Mouse (Mus musculus) ES-E14 (cell line): Measurements from ENCODE around the gene Pck2. TPM values are rescaled to one million over a fixed set of nuclear protein-coding genes. Genes with fewer than 3 reads are reported as not detected.

Experiments used
- DNase-seq: peaks from one replicate; pipeline ENCODE4 v3.0.0-alpha.2; 2013; ENCODE audit warnings: low read depth, low spot score
- H3K27ac ChIP-seq: 2 replicates; pipeline ENCODE4 v1.5.1; 2012; ENCODE audit warnings: low read depth, mild to moderate bottlenecking, low read length, moderate library complexity, mixed read lengths; ENCODE audit not compliant: poor library complexity, insufficient read depth, severe bottlenecking
- H3K36me3 ChIP-seq: 2 replicates; pipeline ENCODE4 v1.6.1; 2012; ENCODE audit warnings: mild to moderate bottlenecking, low read length, moderate library complexity, mixed read lengths; ENCODE audit not compliant: control insufficient read depth, poor library complexity, insufficient read depth, severe bottlenecking
- H3K4me1 ChIP-seq, 2 experiments: fragments of 150-350 bp in 1 of 2; sonication (generic) in 1 of 2; 2 replicates each; pipeline ENCODE4 v1.6.1; 2012; ENCODE audit warnings: low read length in 2 of 2, mild to moderate bottlenecking in 1 of 2, mixed read lengths in 1 of 2; ENCODE audit not compliant: control insufficient read depth in 2 of 2, insufficient read depth in 2 of 2, poor library complexity in 1 of 2
- H3K4me3 ChIP-seq, 2 experiments: fragments of 150-350 bp in 1 of 2; sonication (generic) in 1 of 2; 2 replicates each; pipeline ENCODE4 v1.5.1; 2012; ENCODE audit warnings: low read length in 2 of 2, low read depth in 1 of 2, mild to moderate bottlenecking in 1 of 2, mixed read lengths in 1 of 2; ENCODE audit not compliant: insufficient read depth in 1 of 2, poor library complexity in 1 of 2, severe bottlenecking in 1 of 2
- H3K9ac ChIP-seq: 2 replicates; pipeline ENCODE4 v1.6.1; 2012; ENCODE audit warnings: low read depth, mild to moderate bottlenecking, low read length, mixed read lengths; ENCODE audit not compliant: poor library complexity, insufficient read depth, severe bottlenecking
- H3K9me3 ChIP-seq: fragments of 150-350 bp; sonication (generic); 2 replicates; pipeline ENCODE4 v1.6.1; 2012; ENCODE audit warnings: low read depth, mild to moderate bottlenecking, low read length; ENCODE audit not compliant: control insufficient read depth, insufficient read depth
- CHD2 ChIP-seq: IDR thresholded peaks from 2 replicates; pipeline ENCODE4 v1.6.1; 2014; ENCODE audit warnings: mild to moderate bottlenecking, low read depth, low read length, inconsistent platforms
- HCFC1 ChIP-seq: IDR thresholded peaks from 2 replicates; pipeline ENCODE4 v1.6.1; 2012; ENCODE audit warnings: low read length, inconsistent platforms, borderline replicate concordance; ENCODE audit not compliant: insufficient read depth
- MAFK ChIP-seq: IDR thresholded peaks from 2 replicates; pipeline ENCODE4 v1.6.1; 2014; ENCODE audit warnings: mild to moderate bottlenecking, low read depth, low read length, inconsistent platforms; ENCODE audit not compliant: insufficient read depth
- ZC3H11A ChIP-seq: IDR thresholded peaks from 2 replicates; pipeline ENCODE4 v1.6.1; 2012; ENCODE audit warnings: low read depth, mild to moderate bottlenecking, inconsistent platforms, low read length, borderline replicate concordance
- ZNF384 ChIP-seq: IDR thresholded peaks from 2 replicates; pipeline ENCODE4 v1.6.1; 2012; ENCODE audit warnings: low read depth, low read length, inconsistent platforms
- in situ Hi-C, 2 experiments: fragments of 600-800 bp; cut with MboI; formaldehyde crosslinking; loops; one replicate each; pipeline ENCODE4 v1.15.1; 2025; ENCODE audit warnings: low sequenced_read_pairs in 2 of 2, inconsistent platforms in 1 of 2; ENCODE audit not compliant: unreplicated experiment in 2 of 2
- total RNA-seq: library from RNA; depleted of rRNA; stranded (reverse); fragments of 300-350 nt; gene quantifications from 2 replicates; pipeline ENCODE4 v1.2.3, GENCODE M21; 2012

Gene Pck2
- total RNA-seq, 1 experiment: 28.5 TPM

DNA sequence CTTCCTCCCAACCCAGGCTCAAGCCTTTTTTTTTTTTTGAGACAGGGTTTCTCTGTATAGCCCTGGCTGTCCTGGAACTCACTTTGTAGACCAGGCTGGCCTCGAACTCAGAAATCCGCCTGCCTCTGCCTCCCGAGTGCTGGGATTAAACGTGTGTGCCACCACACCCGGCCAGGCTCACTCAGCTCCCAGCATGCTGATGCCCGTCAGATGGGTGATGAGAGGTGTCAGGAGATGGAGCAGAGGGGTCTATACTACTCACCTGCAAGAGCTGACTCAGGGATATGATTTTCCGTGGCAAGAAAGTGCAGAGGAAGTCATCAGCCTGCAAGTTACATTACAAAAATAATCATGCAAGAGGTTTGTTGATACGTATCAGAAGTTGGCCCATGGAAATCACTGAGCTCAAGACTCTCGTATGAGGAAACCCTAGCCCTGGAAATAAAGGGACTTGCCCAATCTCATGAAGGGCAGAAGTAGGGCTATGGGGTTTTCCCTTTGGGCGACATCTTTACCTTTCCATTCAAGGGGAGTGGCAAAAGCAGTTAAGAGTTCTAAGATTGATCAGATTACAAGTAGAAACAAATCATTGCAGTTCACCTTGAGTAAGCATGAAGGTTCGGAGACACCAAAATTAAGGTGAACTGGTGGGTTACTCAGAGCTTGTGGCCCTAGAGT, 49.8 kb downstream of the Pck2 start:
- no peak overlapping the region for H3K9ac ChIP-seq
- in situ Hi-C loops: loop anchor here in 1 of 2 experiments (5.0 kb wide), 1 partner anchor 48 kb away; the partner anchor contains the start of gene Pck2
- no peak overlapping the region for H3K27ac ChIP-seq
- no peaks in the 10 kb centered on the region for H3K9me3 ChIP-seq
- DNase-seq: no peak
- TF ChIP-seq ZNF384 (no peak), HCFC1 (no peak), CHD2 (no peak), MAFK (no peak), ZC3H11A (no peak)
- peaks cover 3% of the 10 kb centered on the region; the same call in 1 of the 2 replicates for H3K36me3 ChIP-seq
- peaks cover 3% of the 10 kb centered on the region in 2 experiments; a peak in 2 of 4 replicates for H3K4me1 ChIP-seq
- peak overlapping the region; percentile 81 to 86; a peak in 3 of 4 replicates for H3K4me3 ChIP-seq

DNA sequence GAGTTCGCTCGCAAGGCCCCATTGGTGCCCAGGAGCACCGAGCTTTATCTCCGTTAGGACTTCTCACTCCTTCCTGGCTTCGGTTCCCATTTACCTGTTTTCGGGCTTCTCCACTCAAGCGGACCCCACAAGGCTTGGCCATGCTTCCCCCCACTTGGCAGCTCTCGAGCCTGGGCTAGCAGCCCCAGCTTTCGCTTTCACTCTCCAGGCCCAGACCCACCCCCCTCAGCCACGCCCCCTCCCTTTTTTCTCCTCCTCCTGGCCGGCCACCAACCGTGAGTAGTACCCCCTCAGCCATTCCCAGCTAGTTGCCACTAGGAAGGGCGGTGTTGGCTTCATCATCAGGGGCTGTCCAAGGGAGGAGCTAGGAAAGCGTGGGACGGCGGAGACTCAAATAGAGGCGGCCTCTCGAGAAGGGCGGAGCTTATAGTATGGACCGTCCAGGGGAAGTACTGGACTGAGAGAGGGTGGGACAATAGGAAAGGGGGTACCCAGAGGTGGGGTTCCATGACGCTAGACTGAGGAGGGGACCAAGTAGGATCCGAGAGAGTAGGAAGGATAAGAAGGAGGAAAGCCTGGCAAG, 50.8 kb downstream of the Pck2 start, which contains the start of gene Psme2:
Gene Psme2 (minus strand): TSS at position 366 of the 583 bp plus-strand sequence.
- in situ Hi-C loops: loop anchor here in 1 of 2 experiments (5.0 kb wide), 1 partner anchor 49 kb away; the partner anchor contains the start of gene Pck2

DNA sequence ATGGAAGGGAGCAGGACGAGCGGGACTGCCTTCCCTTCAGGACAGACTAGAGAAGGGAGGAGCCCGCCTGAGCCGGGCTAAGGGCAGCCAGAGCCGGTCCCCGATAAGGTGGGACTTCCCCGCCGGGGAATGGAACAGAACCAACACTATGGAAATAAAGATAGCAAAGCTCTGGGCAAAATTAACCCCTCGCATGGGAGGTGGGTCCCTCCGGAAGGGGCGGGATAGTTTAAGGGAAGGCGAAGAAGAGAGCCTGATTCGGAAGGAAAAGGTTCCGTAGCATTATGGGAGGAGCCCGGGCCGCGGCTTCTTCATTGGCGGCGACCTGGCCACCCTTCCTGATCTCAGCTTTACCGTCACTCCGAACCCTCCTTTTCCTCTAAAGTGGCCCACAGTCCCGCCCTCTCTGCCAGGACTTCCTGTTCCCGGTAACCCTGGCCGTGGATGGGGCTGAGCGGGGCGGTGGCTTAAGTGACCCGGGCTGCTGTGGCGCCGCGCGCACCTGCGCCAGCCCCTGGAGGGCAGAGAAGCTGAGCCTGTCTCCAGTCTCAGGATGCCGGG, 51.3 kb downstream of the Pck2 start, which contains the start of gene Rnf31:
Gene Rnf31 (plus strand): TSS at position 378 of the 561 bp plus-strand sequence.
- Histone ChIP-seq H3K9me3 (no peaks in the 10 kb centered on the region), H3K4me1 (peaks cover 0 to 3% of the 10 kb centered on the region in 2 experiments; a peak in 1 of 4 replicates), H3K27ac (peak within 1 kb of the TSS; percentile 75), H3K36me3 (peaks cover 16% of the 10 kb centered on the region; the same call in 1 of the 2 replicates), H3K4me3 (peak within 1 kb of the TSS; percentile 81 to 86), H3K9ac (peak within 1 kb of the TSS; percentile 85)
- in situ Hi-C loops: loop anchor here in 1 of 2 experiments (5.0 kb wide), 1 partner anchor 49 kb away; the partner anchor contains the start of gene Pck2
- peak; percentile 95 for DNase-seq
- TF ChIP-seq ZNF384 (no peak), ZC3H11A (no peak), CHD2 (no peak), HCFC1 (no peak), MAFK (no peak)

More for the DNA sequence above, 50.8 kb downstream of the Pck2 start, which contains the start of gene Psme2:
- H3K36me3 ChIP-seq: peaks cover 11% of the 10 kb centered on the region; the same call in 1 of the 2 replicates
- H3K4me3 ChIP-seq: peak within 1 kb of the TSS; percentile 81 to 86
- H3K4me1 ChIP-seq: peaks cover 0 to 3% of the 10 kb centered on the region in 2 experiments; a peak in 1 of 4 replicates
- DNase-seq: peak; percentile 97
- peak within 1 kb of the TSS; percentile 85 for H3K9ac ChIP-seq
- H3K9me3 ChIP-seq: no peaks in the 10 kb centered on the region
- TF ChIP-seq MAFK (no peak), HCFC1 (no peak), CHD2 (no peak), ZNF384 (no peak), ZC3H11A (no peak)
- H3K27ac ChIP-seq: peak within 1 kb of the TSS; percentile 75

DNA sequence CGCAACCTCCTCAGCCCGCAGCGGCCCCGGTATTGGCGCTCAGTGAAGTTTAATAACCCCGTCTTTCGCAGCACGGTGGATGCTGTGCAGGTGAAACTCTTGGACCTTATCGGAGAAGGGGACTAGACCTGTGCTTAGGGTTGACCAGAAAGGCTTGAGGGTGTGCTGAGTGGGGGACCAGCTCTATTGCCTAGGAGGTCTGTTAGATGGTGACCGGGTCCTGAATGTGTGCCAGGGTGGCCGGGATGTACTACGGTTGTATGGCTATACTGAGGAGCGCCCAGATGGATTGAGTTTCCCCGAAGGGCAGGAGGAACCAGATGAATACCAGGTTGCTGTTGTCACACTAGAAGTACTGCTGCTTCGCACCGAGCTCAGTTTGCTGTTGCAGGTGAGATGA, 52.2 kb downstream of the Pck2 start:
- TF ChIP-seq ZNF384 (no peak), MAFK (no peak), ZC3H11A (no peak), CHD2 (no peak), HCFC1 (no peak)
- DNase-seq: no peak
- peak overlapping the region; percentile 85 for H3K9ac ChIP-seq
- in situ Hi-C loops: loop anchor here in 1 of 2 experiments (5.0 kb wide), 1 partner anchor 50 kb away; the partner anchor contains the start of gene Pck2
- H3K36me3 ChIP-seq: peaks cover 23% of the 10 kb centered on the region
- H3K4me3 ChIP-seq: peak overlapping the region; percentile 81 to 86
- no peak overlapping the region for H3K27ac ChIP-seq
- no peaks in the 10 kb centered on the region for H3K9me3 ChIP-seq
- H3K4me1 ChIP-seq: peaks cover 0 to 3% of the 10 kb centered on the region in 2 experiments; a peak in 1 of 4 replicates
